Mouse (Mus musculus): ENCODE data around the gene Mypop. TPM values are rescaled to one million over a fixed set of nuclear protein-coding genes. Genes with fewer than 3 reads are reported as not detected.
A peak's percentile ranks its signal among the peaks of the same experiment; 100 is the strongest.

Mypop gene
- polyA plus RNA-seq, 1 experiment from 2014 or later, result 4.8 TPM

DNA sequence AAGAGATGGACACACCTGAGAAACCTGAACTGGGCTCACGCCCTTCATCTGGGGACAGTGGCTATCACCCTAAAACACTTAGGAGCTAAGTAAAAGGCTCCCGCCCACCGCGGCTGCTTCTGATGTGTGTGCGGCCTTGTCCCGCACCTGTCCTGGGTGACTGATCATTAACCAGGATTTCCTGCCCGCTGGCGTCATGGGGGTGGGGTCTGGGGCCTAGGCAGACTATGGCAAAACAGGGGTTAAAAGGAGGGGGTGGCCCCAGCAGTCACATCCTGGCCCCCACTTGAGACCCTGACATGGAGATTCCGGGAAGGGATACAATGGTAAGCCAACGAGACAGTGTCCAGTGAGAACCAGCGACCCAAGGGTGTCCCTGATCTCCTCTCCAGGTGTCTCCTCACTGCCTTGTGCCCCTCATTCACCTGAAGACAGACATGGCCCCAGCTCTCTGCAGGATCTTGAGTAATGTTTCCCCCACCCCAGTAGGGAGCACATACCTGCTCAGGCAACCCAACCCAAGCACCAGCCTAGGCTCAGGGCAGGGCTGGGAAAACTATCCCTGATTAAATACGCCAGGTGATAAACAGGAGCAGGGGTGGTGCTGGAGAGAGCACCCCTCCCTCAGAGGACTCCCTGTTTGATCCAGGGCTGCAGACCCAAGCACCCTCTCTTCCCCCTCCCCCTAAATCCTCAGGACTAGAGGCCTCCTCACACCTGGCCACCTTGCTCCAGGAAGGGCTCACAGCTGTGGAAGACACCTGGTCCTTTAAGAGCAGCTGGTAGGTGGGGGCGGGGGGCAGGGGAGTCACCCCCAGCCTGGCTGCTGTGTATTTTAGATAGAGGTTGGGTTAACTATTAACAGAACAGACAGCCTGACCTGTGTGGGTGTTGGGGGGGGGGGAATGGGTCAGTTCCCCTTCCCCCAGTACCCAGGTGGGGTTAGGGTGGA is 16.3 kb downstream of the Mypop start:
- 74% methylated on average over 13 of the region's 13 CpGs for WGBS
- no peak overlapping the region for H3K27ac ChIP-seq
- peaks cover 27% of the 10 kb centered on the region for H3K36me3 ChIP-seq
- no peaks in the 10 kb centered on the region for H3K9me3 ChIP-seq
- H3K4me1 ChIP-seq (replicated peaks), result peaks cover 49% of the 10 kb centered on the region
- H3K4me2 ChIP-seq, result no peak overlapping the region
- no peak overlapping the region for H3K4me3 ChIP-seq
- no peak overlapping the region for H3K9ac ChIP-seq
- no peaks in the 10 kb centered on the region for H3K27me3 ChIP-seq
- ATAC-seq (ENCODE audit: low FRiP score), result no peak

GRCm38 (mm10) chr7:19010581-19010980 is 19.5 kb downstream of the Mypop start:
- no peaks in the 10 kb centered on the region for H3K27me3 ChIP-seq
- 85% methylated on average over 7 of the region's 7 CpGs for WGBS
- no peaks in the 10 kb centered on the region for H3K9me3 ChIP-seq
- no peak for ATAC-seq (ENCODE audit: low FRiP score)
- peaks cover 31% of the 10 kb centered on the region for H3K4me1 ChIP-seq (replicated peaks)
- peaks cover 22% of the 10 kb centered on the region for H3K36me3 ChIP-seq
- no peak overlapping the region for H3K27ac ChIP-seq
- no peak overlapping the region for H3K4me2 ChIP-seq
- peak overlapping the region; percentile 47; the same call in 1 of the 2 replicates for H3K9ac ChIP-seq
- H3K4me3 ChIP-seq, result no peak overlapping the region

DNA sequence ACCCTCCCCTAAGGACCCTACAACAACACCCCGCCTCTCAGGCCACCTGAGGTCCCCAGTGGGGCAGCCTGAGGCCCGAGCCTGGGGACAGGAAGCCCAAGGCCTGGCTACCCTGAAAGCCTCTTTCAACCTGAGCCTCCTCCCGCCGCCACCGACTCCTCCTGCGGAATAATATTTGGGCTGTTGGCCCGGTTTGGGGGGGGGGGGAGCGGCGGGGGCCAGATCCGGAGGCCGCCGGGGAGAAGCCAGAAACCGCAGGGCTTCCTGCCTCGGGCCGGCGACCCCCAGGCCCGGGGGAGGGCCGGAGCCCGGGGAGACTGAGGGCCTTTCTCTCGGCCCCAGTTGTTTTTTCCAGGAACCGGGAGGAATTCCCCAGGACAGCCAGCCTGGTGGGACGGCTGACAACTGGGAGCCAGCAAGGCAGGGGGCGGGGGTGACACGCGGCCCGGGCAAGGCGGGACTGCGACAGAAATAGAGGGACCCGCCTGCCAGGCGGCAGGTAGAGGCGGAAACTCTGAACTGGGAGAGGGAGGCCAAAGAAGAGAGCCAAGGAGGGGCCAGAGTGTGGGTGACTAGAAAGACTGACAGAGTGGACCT is 21.1 kb downstream of the Mypop start:
- Histone ChIP-seq H3K27ac (no peak overlapping the region), H3K27me3 (no peaks in the 10 kb centered on the region), H3K4me3 (peak overlapping the region; percentile 25), H3K9me3 (no peaks in the 10 kb centered on the region), H3K4me1 (replicated peaks) (peaks cover 16% of the 10 kb centered on the region), H3K4me2 (peak overlapping the region; percentile 50), H3K36me3 (peaks cover 9% of the 10 kb centered on the region), H3K9ac (peak overlapping the region; percentile 73)
- WGBS, result 5% methylated on average over 30 of the region's 31 CpGs
- no peak for ATAC-seq (ENCODE audit: low FRiP score)

GRCm38 (mm10) chr7:19012882-19013281 is 21.8 kb downstream of the Mypop start:
- 41% methylated on average over 2 of the region's 2 CpGs for WGBS
- Histone ChIP-seq H3K4me2 (no peak overlapping the region), H3K9me3 (no peaks in the 10 kb centered on the region), H3K9ac (no peak overlapping the region), H3K4me1 (replicated peaks) (peaks cover 9% of the 10 kb centered on the region), H3K36me3 (peaks cover under 1% of the 10 kb centered on the region; the same call in 1 of the 2 replicates), H3K27ac (no peak overlapping the region), H3K4me3 (no peak overlapping the region), H3K27me3 (no peaks in the 10 kb centered on the region)
- ATAC-seq (ENCODE audit: low FRiP score), result no peak

- Histone ChIP-seq H3K9ac (no peak overlapping the region), H3K27me3 (no peaks in the 10 kb centered on the region), H3K27ac (no peak overlapping the region), H3K4me1 (replicated peaks) (peaks cover 9% of the 10 kb centered on the region), H3K4me3 (no peak overlapping the region), H3K4me2 (no peak overlapping the region), H3K36me3 (no peaks in the 10 kb centered on the region), H3K9me3 (no peaks in the 10 kb centered on the region)
- WGBS, result 66% methylated on average over 15 of the region's 15 CpGs
- ATAC-seq (ENCODE audit: low FRiP score), result no peak
Measured at GRCm38 (mm10) chr7:19014452-19014851, 23.4 kb downstream of the Mypop start.

- H3K4me1 ChIP-seq (replicated peaks), result peaks cover 9% of the 10 kb centered on the region
- no peaks in the 10 kb centered on the region for H3K9me3 ChIP-seq
- no peak overlapping the region for H3K9ac ChIP-seq
- no peaks in the 10 kb centered on the region for H3K36me3 ChIP-seq
- peaks cover 13% of the 10 kb centered on the region for H3K27me3 ChIP-seq
- ATAC-seq (ENCODE audit: low FRiP score), result no peak
- WGBS, result 93% methylated on average over 4 of the region's 4 CpGs
- H3K4me3 ChIP-seq, result no peak overlapping the region
- H3K4me2 ChIP-seq, result no peak overlapping the region
- H3K27ac ChIP-seq, result no peak overlapping the region
Measured at GRCm38 (mm10) chr7:19016042-19016441, 25.0 kb downstream of the Mypop start.

- Histone ChIP-seq H3K9me3 (no peaks in the 10 kb centered on the region), H3K4me3 (no peak overlapping the region), H3K4me2 (no peak overlapping the region), H3K9ac (no peak overlapping the region), H3K27ac (no peak overlapping the region), H3K36me3 (no peaks in the 10 kb centered on the region), H3K27me3 (peaks cover 31% of the 10 kb centered on the region), H3K4me1 (replicated peaks) (no peaks in the 10 kb centered on the region)
- WGBS, result 89% methylated on average over 7 of the region's 7 CpGs
- ATAC-seq (ENCODE audit: low FRiP score), result no peak
Measured at GRCm38 (mm10) chr7:19017909-19018308, 26.9 kb downstream of the Mypop start.

- Histone ChIP-seq H3K9me3 (no peaks in the 10 kb centered on the region), H3K4me3 (no peak overlapping the region), H3K9ac (no peak overlapping the region), H3K4me1 (replicated peaks) (peaks cover 14% of the 10 kb centered on the region), H3K27ac (no peak overlapping the region), H3K27me3 (peaks cover 41% of the 10 kb centered on the region), H3K4me2 (no peak overlapping the region), H3K36me3 (no peaks in the 10 kb centered on the region)
- no peak for ATAC-seq (ENCODE audit: low FRiP score)
- 27% methylated on average over 8 of the region's 8 CpGs for WGBS
Measured at GRCm38 (mm10) chr7:19021048-19021447, 30.0 kb downstream of the Mypop start.

DNA sequence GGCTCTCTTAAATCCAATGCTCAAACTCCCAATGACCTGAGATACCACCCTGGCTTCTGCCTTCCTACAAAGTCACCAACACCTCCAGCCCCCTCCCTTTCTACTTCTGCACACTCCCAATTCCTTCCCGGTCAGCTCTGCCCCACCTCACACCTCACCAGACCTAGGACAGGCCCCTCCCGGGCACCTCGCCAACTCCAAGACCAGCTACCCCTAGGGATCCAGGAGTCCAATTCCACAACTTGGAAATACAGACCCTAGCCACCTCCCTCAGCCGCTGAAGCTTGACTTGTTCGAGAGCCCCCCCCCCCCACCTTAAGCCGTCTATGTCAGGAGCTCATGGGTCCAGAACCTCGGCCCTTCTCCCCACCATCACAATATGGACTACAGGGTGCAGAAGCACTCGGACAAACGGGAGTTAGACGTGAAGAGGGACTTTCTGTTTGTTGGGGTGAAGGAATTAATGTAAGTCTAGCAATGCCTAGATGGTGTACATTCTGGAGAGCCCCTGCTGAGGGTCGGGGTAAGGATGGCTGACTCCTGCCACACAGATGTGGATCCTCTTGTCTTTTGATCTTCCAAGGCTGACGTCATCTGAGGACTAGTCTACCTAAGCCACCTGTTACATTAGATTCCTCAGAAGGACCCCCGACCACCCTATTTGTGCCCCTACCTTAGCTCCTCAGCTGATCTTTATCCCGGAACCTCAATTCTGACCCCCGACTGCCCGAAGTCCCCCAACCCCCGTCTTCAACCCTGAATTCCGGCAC is 31.3 kb downstream of the Mypop start:
- no peak overlapping the region for H3K4me2 ChIP-seq
- H3K4me1 ChIP-seq (replicated peaks), result peaks cover 19% of the 10 kb centered on the region
- H3K27me3 ChIP-seq, result peaks cover 41% of the 10 kb centered on the region
- 66% methylated on average over 18 of the region's 18 CpGs for whole genome bisulfite sequencing
- no peak overlapping the region for H3K9ac ChIP-seq
- H3K27ac ChIP-seq, result no peak overlapping the region
- no peaks in the 10 kb centered on the region for H3K9me3 ChIP-seq
- H3K4me3 ChIP-seq, result no peak overlapping the region
- H3K36me3 ChIP-seq, result no peaks in the 10 kb centered on the region
- ATAC-seq (ENCODE audit: low FRiP score), result no peak

DNA sequence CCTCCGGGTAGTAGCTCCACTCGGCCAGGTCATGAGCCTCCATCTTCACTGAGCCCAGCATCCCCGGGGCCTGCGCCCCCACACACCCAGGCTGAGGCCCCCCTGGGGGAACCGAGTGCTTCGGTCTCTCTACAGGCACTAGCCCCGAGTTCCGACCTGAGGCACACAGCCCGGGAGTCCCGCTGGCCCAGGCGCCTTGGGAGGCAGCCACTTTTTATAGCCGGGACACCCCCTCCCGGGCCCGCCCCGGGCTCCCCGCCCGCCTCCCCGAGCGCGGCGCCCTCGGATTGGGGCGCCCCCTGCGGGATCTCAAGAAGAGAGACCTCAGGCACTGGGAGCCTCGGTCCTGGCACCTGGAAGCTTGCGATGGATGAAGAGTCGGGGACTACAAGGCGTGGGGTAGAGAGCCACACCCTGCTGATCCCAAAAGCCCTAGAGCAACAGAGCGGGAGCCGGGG is 32.3 kb downstream of the Mypop start, which contains the start of gene Foxa3:
Gene Foxa3 (minus strand): TSS at position 182 of the 458 bp plus-strand sequence.
- peaks cover 41% of the 10 kb centered on the region for H3K27me3 ChIP-seq
- H3K36me3 ChIP-seq, result no peaks in the 10 kb centered on the region
- H3K4me3 ChIP-seq, result peak within 1 kb of the TSS; percentile 92
- H3K4me1 ChIP-seq (replicated peaks), result peaks cover 19% of the 10 kb centered on the region
- no peaks in the 10 kb centered on the region for H3K9me3 ChIP-seq
- peak within 1 kb of the TSS; percentile 89 for H3K4me2 ChIP-seq
- ATAC-seq (ENCODE audit: low FRiP score), result peak; percentile 26
- H3K27ac ChIP-seq, result peak within 1 kb of the TSS; percentile 74
- peak within 1 kb of the TSS; percentile 94 for H3K9ac ChIP-seq
- WGBS, result 3% methylated on average over 30 of the region's 30 CpGs

- peak within 1 kb of the TSS; percentile 94 for H3K9ac ChIP-seq
- H3K27me3 ChIP-seq, result peaks cover 41% of the 10 kb centered on the region
- peak; percentile 95 for ATAC-seq (ENCODE audit: low FRiP score)
- peak within 1 kb of the TSS; percentile 92 for H3K4me3 ChIP-seq
- under 1% methylated on average over 45 of the region's 50 CpGs for WGBS
- peak within 1 kb of the TSS; percentile 74 for H3K27ac ChIP-seq
- peaks cover 19% of the 10 kb centered on the region for H3K4me1 ChIP-seq (replicated peaks)
- H3K4me2 ChIP-seq, result peak within 1 kb of the TSS; percentile 89
- no peaks in the 10 kb centered on the region for H3K9me3 ChIP-seq
- H3K36me3 ChIP-seq, result peaks cover 5% of the 10 kb centered on the region
Measured at GRCm38 (mm10) chr7:19024096-19024506, 33.1 kb downstream of the Mypop start, which contains the start of gene Sympk. Gene Sympk (plus strand): TSS chr7:19024377.

Data from hindbrain, embryonic 13.5 days (tissue).